Mouse (Mus musculus) brain, embryonic 14.5 days (tissue): ENCODE data around the gene Zfp692.

Experiments used
- CTCF ChIP-seq: fragments of 200-500 bp; IDR thresholded peaks from 2 replicates; pipeline ENCODE4 v1.5.1; 2012; ENCODE audit warnings: inconsistent platforms, mild to moderate bottlenecking, moderate library complexity, borderline replicate concordance; ENCODE audit not compliant: insufficient read depth, insufficient read length; ENCODE audit errors: extremely low read depth
- POLR2A ChIP-seq: fragments of 200-500 bp; IDR thresholded peaks from 2 replicates; pipeline ENCODE4 v1.6.1; 2012; ENCODE audit warnings: mild to moderate bottlenecking, inconsistent platforms, borderline replicate concordance; ENCODE audit not compliant: poor library complexity, insufficient read depth, insufficient read length, severe bottlenecking; ENCODE audit errors: extremely low read depth

GRCm38 (mm10) chr11:58261826-58262225 lies 45.0 kb upstream of the Zfp692 start:
- TF ChIP-seq CTCF, result no peak
- no peak for TF ChIP-seq POLR2A
